Mouse (Mus musculus) cortical plate, adult 2 months (tissue): ENCODE results near the gene Ptprc. TPM values are rescaled to one million over a fixed set of nuclear protein-coding genes. Genes with fewer than 3 reads are reported as not detected.

ENCODE experiments used
- H3K27ac ChIP-seq: fragments of 200-500 bp; 2 replicates; pipeline ENCODE4 v1.5.1; 2012; ENCODE audit warnings: low read length, control low read depth, inconsistent platforms; ENCODE audit not compliant: insufficient read depth
- H3K4me1 ChIP-seq: fragments of 200-500 bp; 2 replicates; pipeline ENCODE4 v1.6.1; 2011; ENCODE audit warnings: low read length; ENCODE audit not compliant: control insufficient read depth, insufficient read depth
- H3K4me3 ChIP-seq: fragments of 200-500 bp; 2 replicates; pipeline ENCODE4 v1.5.1; 2011; ENCODE audit warnings: mild to moderate bottlenecking, low read length, control low read depth; ENCODE audit not compliant: insufficient read depth
- CTCF ChIP-seq: fragments of 200-500 bp; IDR thresholded peaks from 2 replicates; pipeline ENCODE4 v1.5.1; 2011; ENCODE audit warnings: mild to moderate bottlenecking, control low read depth, low read length; ENCODE audit not compliant: insufficient read depth; ENCODE audit errors: extremely low read depth
- POLR2A ChIP-seq: fragments of 200-500 bp; IDR thresholded peaks from 2 replicates; pipeline ENCODE4 v1.6.1; 2011; ENCODE audit warnings: mild to moderate bottlenecking, low read length, control low read depth; ENCODE audit not compliant: insufficient read depth; ENCODE audit errors: extremely low read depth
- polyA plus RNA-seq: library from polyadenylated mRNA; depleted of rRNA; stranded (reverse); fragments of >200 nt; gene quantifications from 2 replicates; pipeline ENCODE4 v1.2.3, GENCODE M21; 2012; rRNA removed

Gene Ptprc
- polyA plus RNA-seq, result 2.4 and 2.9 TPM in 2 replicates

- no peak within 1 kb of the TSS for H3K4me3 ChIP-seq
- TF ChIP-seq CTCF (no peak), POLR2A (no peak)
- H3K27ac ChIP-seq, result no peak within 1 kb of the TSS
- no peaks in the 10 kb centered on the region for H3K4me1 ChIP-seq
These were observed at the start of gene Ptprc for GRCm38 (mm10) chr1:138175494-138175893. Ptprc (minus strand) TSS chr1:138175708.

- TF ChIP-seq POLR2A, result no peak
- no peak for TF ChIP-seq CTCF
- H3K4me3 ChIP-seq, result no peak overlapping the region
- no peak overlapping the region for H3K27ac ChIP-seq
- H3K4me1 ChIP-seq, result no peaks in the 10 kb centered on the region
These were observed 39.4 kb upstream of the Ptprc start for GRCm38 (mm10) chr1:138214736-138215458.

GRCm38 (mm10) chr1:138210387-138211024 lies 35.0 kb upstream of the Ptprc start:
- Histone ChIP-seq H3K27ac (no peak overlapping the region), H3K4me1 (no peaks in the 10 kb centered on the region), H3K4me3 (no peak overlapping the region)
- TF ChIP-seq CTCF (no peak), POLR2A (no peak)

GRCm38 (mm10) chr1:138209751-138210150 lies 34.2 kb upstream of the Ptprc start:
- no peak overlapping the region for H3K27ac ChIP-seq
- no peak overlapping the region for H3K4me3 ChIP-seq
- TF ChIP-seq CTCF (no peak), POLR2A (no peak)
- H3K4me1 ChIP-seq, result no peaks in the 10 kb centered on the region

GRCm38 (mm10) chr1:138206041-138206440 lies 30.5 kb upstream of the Ptprc start:
- Histone ChIP-seq H3K4me1 (no peaks in the 10 kb centered on the region), H3K4me3 (no peak overlapping the region), H3K27ac (no peak overlapping the region)
- TF ChIP-seq POLR2A, result no peak
- TF ChIP-seq CTCF, result no peak

GRCm38 (mm10) chr1:138191689-138192508 lies 16.4 kb upstream of the Ptprc start:
- TF ChIP-seq CTCF (no peak), POLR2A (no peak)
- no peak overlapping the region for H3K4me3 ChIP-seq
- H3K4me1 ChIP-seq, result no peaks in the 10 kb centered on the region
- no peak overlapping the region for H3K27ac ChIP-seq

GRCm38 (mm10) chr1:138188131-138188530 lies 12.6 kb upstream of the Ptprc start:
- H3K4me1 ChIP-seq, result no peaks in the 10 kb centered on the region
- H3K27ac ChIP-seq, result no peak overlapping the region
- no peak overlapping the region for H3K4me3 ChIP-seq
- TF ChIP-seq CTCF, result no peak
- TF ChIP-seq POLR2A, result no peak

GRCm38 (mm10) chr1:138185904-138186303 lies 10.4 kb upstream of the Ptprc start:
- Histone ChIP-seq H3K4me1 (no peaks in the 10 kb centered on the region), H3K27ac (no peak overlapping the region), H3K4me3 (no peak overlapping the region)
- TF ChIP-seq CTCF (no peak), POLR2A (no peak)

GRCm38 (mm10) chr1:138180081-138180480 lies 4.6 kb upstream of the Ptprc start:
- H3K4me3 ChIP-seq, result no peak overlapping the region
- TF ChIP-seq POLR2A (no peak), CTCF (no peak)
- no peak overlapping the region for H3K27ac ChIP-seq
- H3K4me1 ChIP-seq, result no peaks in the 10 kb centered on the region
